ENCODE assay signal across 8 mouse cellular contexts in the genomic region with DNA sequence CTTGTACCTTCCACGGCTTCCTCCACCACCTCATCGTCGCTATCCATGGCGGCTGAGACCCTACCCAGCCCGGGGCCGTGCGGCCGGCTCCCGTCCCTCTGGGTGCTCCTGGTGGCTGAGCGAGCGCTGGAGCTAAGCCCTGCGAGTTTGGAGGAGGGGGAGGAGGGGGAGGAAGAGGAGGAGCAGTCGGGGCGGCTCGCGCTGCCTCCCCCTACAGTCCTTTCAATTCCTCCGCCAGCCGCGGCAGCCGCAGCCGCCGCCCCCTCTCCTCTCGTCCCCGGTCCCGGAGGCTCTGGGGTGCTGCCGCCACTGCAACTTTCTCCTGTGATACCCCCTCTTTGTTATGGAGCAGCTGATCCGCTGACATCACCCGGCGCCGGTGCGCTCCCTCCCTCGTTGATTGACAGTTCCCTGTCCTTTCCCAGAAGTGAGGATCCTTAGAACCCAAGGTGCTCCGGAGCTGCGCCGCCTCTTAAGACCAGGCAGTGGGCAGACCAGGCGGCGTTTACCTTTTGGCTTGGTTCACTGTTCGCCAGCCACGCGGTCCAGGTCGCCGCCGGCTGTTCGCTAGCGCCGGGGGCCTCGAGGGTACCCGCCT. TPM values are rescaled to one million over a fixed set of nuclear protein-coding genes. Genes with fewer than 3 reads are reported as not detected.
DNase-seq lines count a peak whose midpoint lies in the region; ATAC-seq and TF ChIP-seq lines count a peak whose summit lies in the region.

Gene Setd7, minus strand, starts transcription at position 369 of the 598 bp plus-strand sequence.

- under 1% methylated on average over 48 of the region's 48 CpGs for WGBS in forebrain, postnatal 0 days
- WGBS in lung, embryonic 14.5 days = under 1% methylated on average over 47 of the region's 48 CpGs
- under 1% methylated on average over 47 of the region's 48 CpGs for WGBS in olfactory bulb, adult 2 months

- no peaks in the 10 kb centered on the region for H3K9me3 ChIP-seq in forebrain, postnatal 0 days (ENCODE audit: low read length)
- no peaks in the 10 kb centered on the region for H3K9me3 ChIP-seq in lung, embryonic 14.5 days (ENCODE audit: low read depth, low read length)

- peak; percentile 81 for ATAC-seq in forebrain, postnatal 0 days
- peak; percentile 87 for ATAC-seq in lung, embryonic 14.5 days (ENCODE audit: insufficient read depth)

- peak; percentile 79 for DNase-seq in ES-CJ7 (ENCODE audit: low read depth, low spot score)
- peak; percentile 78 for DNase-seq in cerebellum, adult 11 months
- peak; percentile 87 for DNase-seq in forebrain, postnatal 0 days
- peak; percentile 80 to 88 for DNase-seq in heart, postnatal 36 days
- peak; percentile 76 to 77 for DNase-seq in layer of hippocampus, adult 8-10 months (ENCODE audit: low spot score in 2 of 2)
- peak; percentile 83 for DNase-seq in lung, embryonic 14.5 days
- DNase-seq in thymus, adult 18-20 months = peak; percentile 80 to 86

- intact Hi-C loops in heart, postnatal 36 days (cut with DNase I) = loop anchor here (2.0 to 10.0 kb wide), 4 partner anchors 78 to 1904 kb away; partner anchors contain the start of genes Nhlrc3, Proser1 and Rab33b

- H3K9ac ChIP-seq in forebrain, postnatal 0 days = peak within 1 kb of the TSS; percentile 99
- H3K9ac ChIP-seq in lung, embryonic 14.5 days = peak within 1 kb of the TSS; percentile 94

- peak; percentile 30 for TF ChIP-seq CTCF in forebrain, postnatal 0 days (IDR thresholded peaks at IDR 0.05; ENCODE audit: low read depth)
- TF ChIP-seq CTCF in lung, embryonic 14.5 days (IDR thresholded peaks at IDR 0.05; ENCODE audit: low read depth) = peak; percentile 36; the same call in 1 of the 2 replicates
- TF ChIP-seq CTCF in olfactory bulb, adult 2 months (IDR thresholded peaks at IDR 0.05; ENCODE audit: insufficient read depth, low read depth, low read length) = no peak; the same call in 1 of the 2 replicates

- TF ChIP-seq POLR2A in olfactory bulb, adult 2 months (IDR thresholded peaks at IDR 0.05; ENCODE audit: insufficient read depth, low read depth, low read length) = peak; percentile 79

- H3K4me2 ChIP-seq in forebrain, postnatal 0 days (ENCODE audit: low read depth) = peak within 1 kb of the TSS; percentile 91
- H3K4me2 ChIP-seq in lung, embryonic 14.5 days = peak within 1 kb of the TSS; percentile 98

- H3K4me3 ChIP-seq in forebrain, postnatal 0 days (ENCODE audit: low read depth, low read length) = peak within 1 kb of the TSS; percentile 97
- peak within 1 kb of the TSS; percentile 85 for H3K4me3 ChIP-seq in lung, embryonic 14.5 days (ENCODE audit: low read depth, low read length)
- H3K4me3 ChIP-seq in olfactory bulb, adult 2 months (ENCODE audit: insufficient read depth, low read depth, low read length) = peak within 1 kb of the TSS; percentile 91

- peak within 1 kb of the TSS; percentile 96 for H3K27ac ChIP-seq in forebrain, postnatal 0 days (ENCODE audit: low read depth, low read length)
- H3K27ac ChIP-seq in lung, embryonic 14.5 days (ENCODE audit: low read depth) = peak within 1 kb of the TSS; percentile 95
- H3K27ac ChIP-seq in olfactory bulb, adult 2 months (ENCODE audit: insufficient read depth, low read depth, low read length) = peak within 1 kb of the TSS; percentile 97

- peaks cover 8% of the 10 kb centered on the region; the same call in 1 of the 2 replicates for H3K4me1 ChIP-seq in forebrain, postnatal 0 days (ENCODE audit: insufficient read depth)
- H3K4me1 ChIP-seq in lung, embryonic 14.5 days (ENCODE audit: insufficient read depth) = 0 out of 2 replicates have a peak, but pooled peaks cover 4% of the 10 kb centered on the region
- peaks cover 14% of the 10 kb centered on the region for H3K4me1 ChIP-seq in olfactory bulb, adult 2 months (ENCODE audit: control insufficient read depth, insufficient read depth, low read length)

- H3K27me3 ChIP-seq in forebrain, postnatal 0 days (ENCODE audit: insufficient read depth, low read length) = no peaks in the 10 kb centered on the region
- H3K27me3 ChIP-seq in lung, embryonic 14.5 days (ENCODE audit: insufficient read depth, low read length) = no peaks in the 10 kb centered on the region

- no peaks in the 10 kb centered on the region for H3K36me3 ChIP-seq in forebrain, postnatal 0 days (ENCODE audit: insufficient read depth)
- H3K36me3 ChIP-seq in lung, embryonic 14.5 days (ENCODE audit: insufficient read depth) = no peaks in the 10 kb centered on the region

RNA-seq across cellular contexts. Expression of gene Setd7, which starts in this region (rescaled TPM):
- total RNA-seq in forebrain, postnatal 0 days (2014; rRNA removed) = 15.2 and 22.8 TPM in 2 replicates
- polyA plus RNA-seq in forebrain, postnatal 0 days (2015; fragmentation: Nextera tagmentation; extraction: Ambion mirVana) = 0.92 and 2.1 TPM in 2 replicates
- total RNA-seq in heart, postnatal 36 days (2021) = 10 to 100 TPM; 57.2 to 62.0 TPM
- total RNA-seq in layer of hippocampus, adult 8-10 months (2022) = 100 to 1,000 TPM; 108 to 152 (median 132) TPM
- polyA plus RNA-seq in lung, embryonic 14.5 days (2014; fragmentation: Nextera tagmentation; extraction: Ambion mirVana) = 4.3 and 4.5 TPM in 2 replicates
- polyA plus RNA-seq in olfactory bulb, adult 2 months (2012; ENCODE audit: insufficient read depth, insufficient read length, low replicate concordance, missing spikeins) = 388 TPM in 1 of 2 replicates, not detected in the other

Comparison
In these comparisons a context has a peak if more than half of its experiments do, and no peak if none do; other contexts are left out.
1. Peak in every context shown above with its lines: DNase-seq, ATAC-seq, H3K4me3 ChIP-seq and H3K27ac ChIP-seq.